Mouse (Mus musculus) monocyte, adult 5-6 weeks (primary cell): ENCODE results near the gene Fads6. TPM values are rescaled to one million over a fixed set of nuclear protein-coding genes. Genes with fewer than 3 reads are reported as not detected.

ENCODE experiments used
- ATAC-seq: fragments of 153-309, 156-312 bp; replicated peaks from 2 replicates; pipeline ENCODE4 v1.8.0; 2017; ENCODE audit warnings: mild to moderate bottlenecking; ENCODE audit not compliant: low TSS enrichment, insufficient number of reproducible peaks, severe bottlenecking, poor library complexity, low FRiP score
- total RNA-seq: library from RNA; stranded (forward); fragments of 200-1000, 200-491, 200-594 nt; gene quantifications from 3 replicates; pipeline ENCODE4 v1.2.3, GENCODE M21; 2017

The Fads6 gene
- total RNA-seq, 1 experiment from 2014 or later: 0.38 TPM

DNA sequence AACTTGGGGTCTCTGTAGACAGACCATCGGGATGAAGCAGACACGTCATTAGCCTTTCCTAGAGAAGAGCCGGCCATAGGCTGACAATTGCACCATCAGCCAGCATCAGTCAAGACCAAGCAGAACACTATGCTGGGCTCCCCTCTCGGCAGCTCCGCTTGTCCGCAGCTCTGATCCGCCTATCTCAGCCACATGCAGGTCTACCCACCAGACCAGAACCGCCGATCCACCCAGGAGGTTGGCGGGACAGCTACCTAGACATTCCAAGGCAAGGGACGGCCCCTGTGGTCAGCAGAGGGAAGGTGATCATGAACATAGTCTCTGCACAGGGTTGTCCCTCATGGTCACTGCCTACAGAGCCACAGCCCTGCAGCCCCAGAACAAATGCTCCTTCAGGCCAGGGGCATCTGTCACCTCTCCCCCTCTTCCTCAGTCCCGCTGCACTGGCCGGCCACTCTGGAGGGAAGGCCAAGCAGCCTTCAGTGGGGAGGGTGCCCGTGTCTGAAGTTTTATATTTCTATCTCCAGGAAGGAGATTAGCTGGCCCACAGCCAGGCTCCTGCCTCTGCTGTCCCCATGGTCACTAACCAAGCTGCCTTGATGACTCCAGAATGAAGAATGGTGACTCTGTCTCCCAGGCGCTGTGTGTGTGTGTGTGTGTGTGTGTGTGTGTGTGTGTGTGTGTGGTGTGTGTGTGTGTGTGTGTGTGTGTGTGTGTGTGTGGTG, 63.0 kb downstream of the Fads6 start:
- no peak for ATAC-seq

- no peak for ATAC-seq
Measured at GRCm38 (mm10) chr11:115233526-115234290, 63.8 kb downstream of the Fads6 start.

DNA sequence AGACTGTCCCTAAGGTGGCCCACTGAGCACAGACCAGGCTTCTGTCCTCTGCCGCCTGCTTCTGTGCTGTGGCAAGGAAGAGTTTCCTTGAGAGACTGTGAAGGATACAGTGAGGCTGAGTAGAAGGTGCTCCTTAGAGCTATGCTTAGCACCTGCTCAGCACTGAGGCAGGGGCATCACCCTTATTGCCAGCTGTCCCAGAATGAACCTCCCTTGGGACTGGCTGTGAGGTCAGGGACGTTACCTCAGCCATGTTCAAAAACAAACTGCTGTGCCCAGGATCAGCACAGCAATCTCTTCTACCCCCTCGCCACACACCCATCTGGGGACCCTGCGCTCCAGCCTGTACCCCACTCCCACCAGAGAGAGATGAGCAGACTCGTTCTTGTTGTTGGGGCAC, 64.6 kb downstream of the Fads6 start:
- ATAC-seq: no peak

DNA sequence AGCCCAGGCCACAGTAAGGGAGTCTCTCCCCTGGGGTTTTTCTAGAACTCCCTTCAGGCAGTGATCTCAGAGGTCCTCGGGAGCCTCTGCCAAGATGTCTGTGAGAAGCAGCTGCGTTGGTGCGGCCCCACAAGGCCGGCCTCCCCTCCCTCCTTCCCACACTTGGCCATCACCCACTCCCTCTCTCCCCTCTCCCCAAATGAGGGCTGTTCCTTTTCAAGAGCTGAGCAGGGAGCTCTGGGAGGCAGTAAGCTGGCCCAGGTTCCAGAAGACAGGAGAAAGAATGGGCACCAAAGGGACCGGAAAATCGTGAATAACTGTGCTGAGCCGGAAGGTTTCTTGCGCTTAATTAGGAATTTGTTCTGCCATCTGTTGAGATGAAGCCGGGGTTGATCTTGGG, 65.5 kb downstream of the Fads6 start:
- no peak for ATAC-seq

GRCm38 (mm10) chr11:115231168-115231915, 66.1 kb downstream of the Fads6 start:
- ATAC-seq: no peak

Other genes with a start within 250 kb of the Fads6 start
- 358 to 471 TPM (median 466 TPM) in 3 replicates for gene Cd300ld3, start 249.3 kb downstream of the Fads6 start, total RNA-seq
- 160 to 198 TPM (median 162 TPM) in 3 replicates for gene Cd300e, start 235.5 kb downstream of the Fads6 start, total RNA-seq
- 31.7 to 64.8 TPM (median 33.2 TPM) in 3 replicates for gene Rab37, start 206.2 kb downstream of the Fads6 start, total RNA-seq
- 20.4 to 32.5 TPM (median 25.8 TPM) in 3 replicates for gene Cd300lf, start 163.7 kb downstream of the Fads6 start, total RNA-seq
- gene Slc9a3r1, start 134.3 kb downstream of the Fads6 start, total RNA-seq: 65.9 to 104 TPM (median 70.4 TPM) in 3 replicates
- 12.1 to 32.4 TPM (median 17.3 TPM) in 3 replicates for gene Tmem104, start 110.2 kb downstream of the Fads6 start, total RNA-seq
- gene Nat9, start 109.8 kb downstream of the Fads6 start, total RNA-seq: 25.4 to 39.9 TPM (median 37.8 TPM) in 3 replicates
- gene Grin2c, start 30.4 kb downstream of the Fads6 start, total RNA-seq: not detected in 3 replicates
- gene Fdxr, start 20.6 kb downstream of the Fads6 start, total RNA-seq: 8.4 to 14.8 TPM (median 11.7 TPM) in 3 replicates
- gene Otop2, start 9.5 kb upstream of the Fads6 start, total RNA-seq: not detected in 3 replicates
- not detected in 3 replicates for gene Ush1g, start 24.4 kb upstream of the Fads6 start, total RNA-seq
- 0.39 TPM in 1 of 3 replicates, not detected in the others for gene Otop3, start 37.1 kb upstream of the Fads6 start, total RNA-seq
- 4.7 to 13.4 TPM (median 7.5 TPM) in 3 replicates for gene Hid1, start 70.1 kb upstream of the Fads6 start, total RNA-seq
- not detected in 3 replicates for gene Cdr2l, start 84.3 kb upstream of the Fads6 start, total RNA-seq
- gene Mrpl58, start 106.1 kb upstream of the Fads6 start, total RNA-seq: 57.9 to 84.5 TPM (median 60.9 TPM) in 3 replicates
- gene Atp5h, start 122.3 kb upstream of the Fads6 start, total RNA-seq: 553 to 728 TPM (median 631 TPM) in 3 replicates
- 20.7 to 29.6 TPM (median 24.3 TPM) in 3 replicates for gene Kctd2, start 122.5 kb upstream of the Fads6 start, total RNA-seq
- not detected in 3 replicates for gene Trim80, start 142.9 kb upstream of the Fads6 start, total RNA-seq
- gene Slc16a5, start 164.8 kb upstream of the Fads6 start, total RNA-seq: 0.39 TPM in 1 of 3 replicates, not detected in the others
- gene Armc7, start 178.0 kb upstream of the Fads6 start, total RNA-seq: 23.8 to 24.6 TPM (median 24.2 TPM) in 3 replicates
- gene Nt5c, start 194.2 kb upstream of the Fads6 start, total RNA-seq: 154 to 190 TPM (median 179 TPM) in 3 replicates
- 230 to 253 TPM (median 234 TPM) in 3 replicates for gene Jpt1, start 216.7 kb upstream of the Fads6 start, total RNA-seq
- 356 to 417 TPM (median 357 TPM) in 3 replicates for gene Sumo2, start 238.6 kb upstream of the Fads6 start, total RNA-seq